Mouse (Mus musculus) testis, postnatal 10 days (tissue): ENCODE measurements around the gene Calr3.

Experiments
- DNase-seq: peaks from one replicate; pipeline ENCODE4 v3.0.0; 2021; ENCODE audit warnings: low spot score

Gene Calr3

DNA sequence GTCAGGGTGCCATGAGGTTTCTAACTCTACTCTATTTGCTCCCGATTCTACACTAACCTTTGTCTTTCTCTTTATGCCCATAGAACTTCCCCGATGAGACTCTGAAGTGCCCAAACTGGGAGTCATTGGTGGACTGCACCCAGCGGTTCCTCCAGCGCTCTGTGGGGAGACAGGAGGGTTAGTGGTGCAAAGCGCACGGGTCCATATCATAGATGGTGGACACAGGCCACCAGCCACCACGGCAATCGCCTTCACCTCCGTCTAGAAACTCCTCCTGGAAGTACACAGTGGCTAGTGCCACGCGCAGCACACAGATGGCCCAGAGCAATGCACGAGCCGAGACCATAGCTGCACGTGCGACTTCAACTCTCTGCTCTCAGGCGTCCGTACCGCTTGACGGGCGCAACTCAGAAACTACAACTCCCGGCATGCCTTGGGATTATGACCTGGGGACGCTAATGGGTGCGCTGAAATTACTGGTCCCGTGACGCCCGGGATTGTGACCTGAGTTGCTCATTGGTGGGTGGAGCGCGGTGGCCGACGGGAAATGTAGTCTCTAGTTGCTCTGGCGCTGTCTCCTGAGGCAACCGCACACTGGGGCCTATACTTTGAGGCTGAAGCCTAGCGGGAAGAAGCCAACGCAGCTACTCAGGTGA lies at the start of gene Calr3, which contains the start of gene 1700030K09Rik:
Calr3 (minus strand) TSS at position 533 of the 656 bp plus-strand sequence.
1700030K09Rik (plus strand) TSS at position 543 of the 656 bp plus-strand sequence.
- DNase-seq = peak; percentile 99

DNA sequence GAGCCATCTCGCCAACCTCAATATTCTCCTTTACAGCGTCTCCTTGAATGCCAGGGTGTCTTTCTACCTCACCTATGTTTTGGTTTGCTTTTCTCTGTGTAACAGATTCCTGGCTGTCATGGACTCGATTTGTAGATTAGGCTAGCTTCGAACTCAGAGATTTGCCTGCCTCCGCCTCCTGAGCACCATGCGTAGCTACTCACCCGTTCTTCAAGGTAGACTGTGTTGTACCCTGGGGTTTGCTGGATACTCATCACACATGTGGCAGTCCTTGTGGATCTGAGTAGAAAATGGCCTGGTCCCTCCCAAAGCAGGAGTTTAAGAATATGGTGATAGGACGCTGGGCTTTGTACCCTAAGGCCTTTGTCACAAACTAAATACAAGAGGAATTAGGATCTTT lies 49.7 kb upstream of the Calr3 start:
- no peak for DNase-seq

DNA sequence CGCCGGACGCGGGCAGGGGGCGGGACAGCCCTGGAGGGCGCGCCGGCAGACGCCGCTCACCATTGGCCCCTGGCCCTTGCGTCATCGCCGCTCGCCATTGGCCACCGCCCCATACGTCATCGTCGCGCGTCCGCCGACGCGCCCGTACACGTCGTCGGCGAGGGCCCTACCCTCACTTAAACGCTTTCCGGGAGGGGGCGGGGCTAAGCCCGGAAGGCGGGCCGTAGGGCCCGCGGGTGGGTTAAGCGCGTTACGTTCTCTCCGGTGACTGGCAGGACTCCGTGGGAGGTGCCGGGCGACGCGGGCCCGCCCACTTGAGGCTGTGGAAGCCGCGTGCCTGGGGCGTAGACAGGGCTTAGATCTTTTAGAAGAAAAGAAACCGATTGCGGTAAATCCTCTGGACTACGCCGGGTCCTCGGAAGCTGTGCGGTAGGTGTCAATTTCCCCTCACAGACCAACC lies 49.0 kb upstream of the Calr3 start:
- peak; percentile 100 for DNase-seq

DNA sequence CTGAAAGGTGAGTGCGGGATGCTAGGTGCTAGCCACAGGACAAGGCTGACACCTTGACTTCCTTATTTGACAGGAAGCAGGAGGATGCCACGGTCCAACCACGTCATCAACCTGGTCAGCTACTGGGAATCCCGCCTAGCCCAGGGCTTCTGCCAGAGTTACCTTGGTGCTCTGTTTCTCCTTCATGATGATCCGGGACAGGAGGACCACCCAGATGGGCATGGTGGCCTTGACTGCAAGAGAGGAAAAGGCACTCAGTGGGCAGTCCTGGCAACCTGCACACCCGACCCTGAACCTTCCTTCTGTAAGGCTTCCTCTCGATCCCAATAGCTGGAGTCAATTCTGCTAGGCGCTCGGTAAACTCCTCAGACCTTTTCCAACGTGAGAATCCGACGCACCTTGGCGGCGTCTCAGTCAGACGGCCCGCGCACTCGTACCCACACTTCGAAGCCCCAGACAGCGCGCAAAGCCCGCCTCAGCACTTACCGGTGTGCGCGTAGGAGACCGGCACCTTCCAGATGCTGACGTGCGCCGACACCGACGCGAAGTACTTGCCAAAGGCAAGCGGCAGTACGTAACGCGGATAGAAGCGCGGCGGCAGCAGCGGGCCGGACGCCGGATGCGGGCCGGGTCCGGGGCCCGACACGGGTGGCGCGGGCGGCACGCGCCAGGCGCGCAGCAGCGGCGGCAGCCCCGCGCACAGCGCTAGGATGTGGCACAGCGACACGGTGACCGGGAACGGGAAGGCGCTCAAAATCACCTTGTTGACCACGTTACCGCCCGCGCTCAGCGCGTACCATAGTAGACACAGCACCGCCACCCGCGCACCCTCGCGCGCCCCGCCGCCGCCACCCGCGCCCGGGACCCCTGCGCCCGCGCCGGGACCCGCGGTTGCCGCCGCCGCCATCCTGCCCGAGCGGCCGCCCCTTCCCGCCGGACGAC lies 48.3 kb upstream of the Calr3 start, which contains the start of gene Slc35e1:
Slc35e1 (minus strand) TSS at position 935 of the 942 bp plus-strand sequence.
- no peak for DNase-seq

GRCm38 (mm10) chr8:72491017-72491416 lies 47.3 kb upstream of the Calr3 start:
- DNase-seq = peak; percentile 60

GRCm38 (mm10) chr8:72487014-72487413 lies 43.3 kb upstream of the Calr3 start:
- no peak for DNase-seq

DNA sequence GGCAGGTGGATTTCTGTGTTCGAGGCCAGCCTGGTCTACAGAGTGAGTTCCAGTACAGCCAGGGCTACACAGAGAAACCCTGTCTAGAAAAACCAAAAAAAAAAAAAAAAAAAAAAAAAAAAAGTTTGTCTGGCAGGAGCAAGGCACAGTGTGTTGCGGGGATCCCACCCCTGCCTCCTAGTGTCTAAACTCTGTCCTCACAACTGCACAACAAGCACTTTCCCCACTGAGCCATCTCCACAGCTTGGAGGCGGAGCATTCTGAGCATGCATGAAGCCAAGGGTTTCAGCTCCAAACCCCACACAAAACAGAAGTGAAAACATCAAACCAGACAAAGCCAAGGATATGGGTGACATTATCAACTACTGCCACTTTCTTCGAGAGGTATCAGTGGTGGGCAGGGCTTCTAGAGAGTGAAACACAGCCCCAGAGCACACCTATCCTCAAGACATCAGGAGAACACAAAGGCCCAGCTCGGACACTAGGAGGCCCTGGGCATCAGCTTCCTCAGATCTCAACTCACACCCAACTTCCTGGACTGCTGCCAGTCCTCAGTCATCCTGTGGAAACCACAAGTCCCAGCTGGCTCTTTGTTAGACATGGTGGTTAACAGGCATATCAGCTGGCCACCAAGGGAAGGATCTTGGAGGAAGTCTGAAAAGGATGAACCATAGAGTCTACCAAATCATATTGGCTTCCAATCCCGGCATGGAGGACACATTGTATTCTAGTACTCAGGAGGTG lies 42.0 kb upstream of the Calr3 start:
- DNase-seq = no peak

DNA sequence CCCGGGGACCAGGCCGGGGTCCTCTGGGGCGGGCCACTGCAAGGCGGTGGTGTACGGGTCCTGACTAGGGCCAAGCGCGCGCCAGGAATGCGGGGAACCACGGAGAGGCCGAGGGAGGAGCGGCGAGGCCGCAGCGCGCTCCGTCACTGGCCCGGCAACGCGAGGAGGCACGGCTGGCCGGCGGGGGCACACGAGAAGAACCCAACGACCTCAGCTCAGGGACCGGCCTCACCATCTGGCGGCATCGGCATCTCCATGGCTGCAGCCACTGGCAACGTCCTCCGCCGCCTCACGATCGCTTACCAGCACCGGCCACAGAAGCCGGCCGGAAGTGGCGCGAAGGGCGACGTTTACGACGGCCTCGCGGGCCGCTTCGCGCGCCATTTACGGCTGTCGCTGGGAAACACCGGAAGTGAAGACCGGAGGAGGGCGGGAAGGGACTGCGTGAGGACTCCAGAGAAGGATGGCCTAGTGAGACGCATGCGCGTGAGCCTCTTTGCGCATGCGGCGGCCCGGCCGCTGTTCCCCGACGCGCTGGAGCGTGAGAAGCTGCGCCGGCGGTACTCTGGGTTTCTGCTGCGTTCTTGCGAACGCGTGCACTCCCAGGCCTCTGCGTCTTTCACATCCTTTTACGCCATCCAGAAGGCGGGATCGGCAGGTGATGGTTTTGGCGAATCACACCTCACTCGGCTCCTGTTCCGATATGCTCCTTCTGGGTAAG lies 31.3 kb upstream of the Calr3 start, which contains the start of gene Cherp:
Cherp (minus strand) TSS at position 401 of the 721 bp plus-strand sequence.
- peak; percentile 94 for DNase-seq

DNA sequence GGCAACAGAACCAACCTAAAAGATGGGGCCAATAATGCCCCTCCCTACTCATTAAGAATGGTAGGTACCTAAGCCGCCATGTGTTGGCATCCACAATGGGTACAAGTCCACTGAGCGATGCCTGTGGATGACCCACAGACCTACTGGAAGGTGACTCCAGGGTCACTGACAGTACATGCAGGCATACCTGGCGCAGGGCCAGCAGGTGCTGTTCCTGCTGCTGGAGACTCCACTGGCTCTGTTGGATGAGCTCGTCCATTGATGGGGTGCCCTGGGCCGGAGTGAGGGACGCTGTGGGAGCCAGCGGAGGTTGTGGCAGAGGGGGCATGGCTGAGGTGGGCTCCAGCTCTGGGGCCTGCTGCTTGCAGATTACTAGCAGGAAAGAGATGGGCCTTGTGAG lies 27.0 kb upstream of the Calr3 start:
- DNase-seq = peak; percentile 62

DNA sequence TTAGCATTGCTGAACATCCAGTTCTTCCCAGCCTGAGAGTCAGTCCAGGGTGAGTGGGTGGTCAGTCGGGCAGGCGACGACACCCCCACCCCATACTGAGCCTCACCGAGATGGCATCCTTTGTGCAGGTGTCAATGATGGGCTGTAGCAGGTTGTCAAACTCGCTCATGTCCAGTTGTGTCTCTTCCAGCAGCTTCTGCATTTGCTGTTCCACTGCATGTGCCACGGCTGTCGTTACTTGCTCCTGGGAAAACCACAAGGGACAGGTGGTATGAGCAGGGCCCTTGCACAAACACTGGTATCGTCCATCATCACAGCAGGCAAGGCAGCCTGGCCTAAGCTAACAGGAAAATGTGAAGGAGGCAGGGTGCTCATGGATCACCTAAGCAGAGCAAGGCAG lies 26.3 kb upstream of the Calr3 start:
- DNase-seq = no peak

- DNase-seq = no peak
Measured at GRCm38 (mm10) chr8:72469243-72469642, 25.6 kb upstream of the Calr3 start.

GRCm38 (mm10) chr8:72464211-72464610 lies 20.5 kb upstream of the Calr3 start:
- no peak for DNase-seq

DNA sequence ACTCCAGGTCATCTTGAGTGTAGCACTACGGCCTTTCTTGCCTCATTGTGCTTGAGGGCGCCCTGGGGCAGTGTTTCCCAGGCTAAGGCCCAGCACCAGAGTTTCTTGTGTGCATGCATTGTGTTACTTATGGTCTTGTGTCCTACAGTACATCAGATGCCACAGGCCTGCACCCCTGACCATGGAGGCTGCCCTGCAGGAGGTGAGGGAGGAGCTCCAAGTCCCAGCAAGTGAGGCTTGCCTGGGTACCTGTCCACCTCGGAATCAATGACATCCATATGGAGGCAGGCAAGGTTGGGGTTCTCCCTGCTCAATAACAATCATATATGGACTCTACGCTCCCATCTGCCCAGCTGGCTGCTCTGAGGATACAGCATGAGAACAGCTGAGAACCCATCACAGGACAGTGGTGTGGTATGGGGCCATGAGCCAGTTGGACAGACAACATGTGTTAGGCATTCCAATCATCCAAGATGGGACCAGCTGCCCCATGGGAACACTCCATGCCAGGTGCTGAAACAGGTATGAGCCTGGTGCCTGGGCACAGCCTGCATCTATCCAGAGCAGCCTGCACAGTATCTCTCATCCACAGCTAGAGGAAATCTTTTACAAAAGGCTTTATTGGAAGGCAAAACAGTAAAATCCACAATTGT lies 16.3 kb upstream of the Calr3 start:
- DNase-seq = no peak

- DNase-seq = no peak
Measured at GRCm38 (mm10) chr8:72458457-72458856, 14.8 kb upstream of the Calr3 start.

DNA sequence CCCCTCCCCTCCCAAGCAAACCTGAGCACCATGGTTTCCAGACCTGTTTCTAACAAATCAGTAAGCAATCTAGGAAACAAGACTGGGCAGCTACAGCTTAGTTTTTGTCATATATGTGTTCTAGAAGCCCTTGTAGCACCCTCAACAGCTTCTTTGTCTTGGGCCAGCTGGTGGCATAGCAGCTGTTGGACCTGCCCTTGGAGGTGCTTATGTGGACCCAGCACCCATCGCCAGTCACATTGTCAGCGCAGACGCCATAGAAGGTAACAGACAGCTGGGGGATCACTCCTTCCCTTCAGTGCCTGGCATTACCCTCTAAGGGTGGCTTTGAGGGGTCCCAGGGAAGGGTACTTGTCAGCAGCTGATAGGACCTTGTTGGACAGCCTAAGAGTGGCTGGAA lies 14.1 kb upstream of the Calr3 start:
- DNase-seq = no peak

GRCm38 (mm10) chr8:72455317-72455716 lies 11.6 kb upstream of the Calr3 start:
- no peak for DNase-seq

- no peak for DNase-seq
Measured at GRCm38 (mm10) chr8:72453904-72454303, 10.2 kb upstream of the Calr3 start.

GRCm38 (mm10) chr8:72451516-72451915 lies 7.8 kb upstream of the Calr3 start:
- DNase-seq = no peak

- DNase-seq = no peak
Measured at GRCm38 (mm10) chr8:72445071-72445470, 1.4 kb upstream of the Calr3 start.

GRCm38 (mm10) chr8:72443994-72444350 lies 302 bp upstream of the Calr3 start:
- DNase-seq = no peak
